Mouse (Mus musculus) adrenal gland, adult 18-20 months (tissue): ENCODE measurements around the gene Gcnt4. TPM values are rescaled to one million over a fixed set of nuclear protein-coding genes. Genes with fewer than 3 reads are reported as not detected.
"Not testable (repeated sequence)": the region's sequence is repeated elsewhere in the genome, so short reads cannot be mapped to it uniquely, and the experiment has no call there.

Experiments
- DNase-seq, 2 experiments: peaks; one replicate each; pipeline ENCODE4 v3.0.0; 2021 to 2022; ENCODE audit warnings: low spot score in 2 of 2
- long read RNA-seq, 2 experiments: library from polyadenylated mRNA; stranded (forward); transcript quantifications; one replicate each; pipeline ENCODE4 v2.0.0; 2021
- total RNA-seq, 2 experiments: library from RNA; stranded (reverse); gene quantifications; 1 replicate in 1 of 2; 2 replicates in 1 of 2; pipeline ENCODE4 v1.2.3; 2021

Gene Gcnt4
- under 1 TPM; 0.10 to 0.66 TPM for total RNA-seq
- long read RNA-seq, experiment 1: 0 reads
- long read RNA-seq, experiment 2: 0 reads

GRCm38 (mm10) chr13:96923999-96924961 lies at the start of gene Gcnt4:
TSS of gene Gcnt4 (plus strand) at chr13:96924689.
- peak; percentile 32 to 53 for DNase-seq

DNA sequence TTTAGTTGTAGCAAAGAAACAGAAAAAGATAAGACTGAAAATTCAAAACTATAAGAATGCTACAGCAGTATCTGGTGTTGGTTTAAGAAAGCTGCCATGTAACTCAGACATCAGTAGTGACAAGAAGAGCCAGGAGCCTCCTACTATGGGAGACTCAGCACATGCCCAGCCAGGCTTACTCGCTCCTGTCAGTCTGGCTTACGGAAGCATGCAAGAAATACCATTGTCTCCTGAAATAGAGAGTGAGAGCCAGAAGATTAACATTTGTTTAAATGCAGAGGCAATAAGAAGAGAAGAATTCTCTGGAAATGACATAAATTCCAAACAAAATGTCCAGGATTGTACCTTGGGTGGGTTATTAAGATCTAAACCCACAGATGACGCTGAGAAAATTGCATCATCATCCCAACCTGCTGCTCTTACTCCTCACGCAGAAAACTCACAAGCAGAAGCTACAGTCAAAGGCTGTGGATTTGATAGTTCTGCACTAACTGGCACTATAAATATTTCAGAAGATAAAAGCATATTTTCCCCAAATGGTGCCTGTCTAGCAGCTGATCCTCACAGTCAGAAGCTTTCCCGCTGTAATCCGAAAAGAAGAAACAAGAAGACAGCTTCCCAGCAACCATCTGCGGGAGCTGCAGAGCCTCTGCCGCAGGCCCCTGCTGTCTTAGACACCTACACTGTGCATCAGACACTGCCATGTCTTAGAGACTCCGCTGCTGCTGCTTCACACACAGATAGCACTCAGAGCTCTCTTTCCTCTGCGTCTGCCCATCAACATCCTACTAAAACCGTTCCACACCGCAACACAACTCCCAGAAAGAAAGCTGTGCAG lies 46.0 kb upstream of the Gcnt4 start:
- no peak for DNase-seq

GRCm38 (mm10) chr13:96884534-96884933 lies 40.0 kb upstream of the Gcnt4 start:
- no peak for DNase-seq

DNA sequence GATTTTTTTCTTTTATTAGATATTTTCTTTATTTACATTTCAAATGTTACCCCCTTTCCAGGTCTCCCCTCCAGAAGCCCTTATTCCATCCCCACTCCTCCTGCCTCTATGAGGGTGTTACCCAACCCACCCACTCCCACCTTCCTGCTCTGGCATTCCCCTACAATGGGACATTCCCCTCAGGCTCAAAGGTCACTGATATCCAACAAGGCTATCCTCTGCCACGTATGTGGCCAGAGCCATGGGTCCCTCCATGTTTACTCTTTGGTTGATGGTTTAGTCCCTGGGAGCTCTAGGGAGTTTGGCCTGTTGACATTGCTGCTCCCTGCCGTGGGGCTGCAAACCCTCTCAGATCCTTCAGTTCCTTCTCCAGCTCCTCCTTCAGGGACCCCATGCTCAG lies 34.5 kb upstream of the Gcnt4 start:
- no peak for DNase-seq

DNA sequence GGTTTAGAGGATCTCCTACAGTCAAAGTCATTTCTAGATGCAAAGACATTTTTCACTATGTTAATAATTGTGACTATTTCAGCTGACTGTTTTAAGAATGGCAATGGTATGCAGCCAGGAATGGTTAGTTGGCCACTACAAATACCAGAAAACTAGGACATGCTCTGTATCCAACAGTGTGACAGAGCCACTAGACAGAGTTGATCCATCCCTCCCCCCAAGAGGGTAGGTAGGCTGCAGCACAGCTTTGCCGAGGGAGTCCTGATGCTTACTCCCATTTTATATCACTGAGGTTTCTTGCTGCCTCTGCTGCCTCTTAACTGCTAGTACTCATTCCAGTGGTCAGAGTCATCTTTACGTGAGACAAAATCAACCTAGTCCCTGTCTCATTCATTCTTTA lies 29.3 kb upstream of the Gcnt4 start:
- DNase-seq: no peak

GRCm38 (mm10) chr13:96906717-96907116 lies 17.8 kb upstream of the Gcnt4 start:
- DNase-seq: peak in 1 of 2 experiments; percentile 22

DNA sequence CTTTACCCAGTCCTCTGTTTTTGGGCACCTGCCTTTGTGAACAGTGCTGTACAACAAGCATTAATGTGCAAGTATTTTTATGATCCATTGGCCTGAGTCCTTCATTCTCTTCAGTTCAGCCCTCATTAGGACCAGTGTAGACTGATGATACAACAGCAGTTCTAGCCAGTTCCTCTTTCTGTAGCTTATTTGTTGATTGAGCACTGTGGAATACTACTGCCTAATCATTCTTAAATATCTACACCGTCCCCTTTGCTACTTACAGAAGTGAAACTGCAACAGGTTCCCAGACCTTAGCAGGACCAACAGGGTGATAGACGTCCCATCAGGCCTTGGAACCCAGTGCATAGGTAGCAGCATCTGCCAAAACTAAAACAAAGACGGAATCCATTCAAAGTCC lies 13.3 kb upstream of the Gcnt4 start:
- no peak for DNase-seq

GRCm38 (mm10) chr13:96923134-96923533 lies 1.4 kb upstream of the Gcnt4 start:
- not testable (repeated sequence) for DNase-seq

GRCm38 (mm10) chr13:96924985-96925745 lies 676 bp downstream of the Gcnt4 start:
- DNase-seq: peak in 1 of 2 experiments; percentile 19

GRCm38 (mm10) chr13:96925991-96926725 lies 1.7 kb downstream of the Gcnt4 start:
- DNase-seq: no peak

DNA sequence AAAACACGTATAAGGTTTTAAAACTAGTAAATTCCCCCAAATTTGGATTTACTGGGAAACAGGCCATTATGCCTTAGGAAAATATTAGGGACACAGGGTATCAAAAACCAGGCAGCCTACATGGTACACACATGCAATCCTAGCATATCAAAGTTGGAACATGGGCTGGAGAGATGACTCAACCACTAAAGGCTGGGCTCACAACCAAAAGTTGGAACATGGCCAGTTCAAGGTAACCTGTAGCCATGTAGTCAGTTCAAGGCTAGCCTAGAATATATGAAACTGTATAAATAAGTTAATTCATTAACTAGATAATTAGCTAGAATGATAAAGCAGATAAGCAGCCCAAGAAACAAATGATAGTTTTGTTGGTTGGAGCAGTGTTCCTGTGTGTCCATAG lies 3.3 kb downstream of the Gcnt4 start:
- no peak for DNase-seq

- DNase-seq: no peak
These were observed 4.0 kb downstream of the Gcnt4 start for GRCm38 (mm10) chr13:96928432-96929039.

- DNase-seq: no peak
These were observed 8.3 kb downstream of the Gcnt4 start for GRCm38 (mm10) chr13:96932745-96933144.

GRCm38 (mm10) chr13:96933367-96933766 lies 8.9 kb downstream of the Gcnt4 start:
- no peak for DNase-seq

- DNase-seq: no peak
These were observed 11.8 kb downstream of the Gcnt4 start for GRCm38 (mm10) chr13:96936173-96936777.

DNA sequence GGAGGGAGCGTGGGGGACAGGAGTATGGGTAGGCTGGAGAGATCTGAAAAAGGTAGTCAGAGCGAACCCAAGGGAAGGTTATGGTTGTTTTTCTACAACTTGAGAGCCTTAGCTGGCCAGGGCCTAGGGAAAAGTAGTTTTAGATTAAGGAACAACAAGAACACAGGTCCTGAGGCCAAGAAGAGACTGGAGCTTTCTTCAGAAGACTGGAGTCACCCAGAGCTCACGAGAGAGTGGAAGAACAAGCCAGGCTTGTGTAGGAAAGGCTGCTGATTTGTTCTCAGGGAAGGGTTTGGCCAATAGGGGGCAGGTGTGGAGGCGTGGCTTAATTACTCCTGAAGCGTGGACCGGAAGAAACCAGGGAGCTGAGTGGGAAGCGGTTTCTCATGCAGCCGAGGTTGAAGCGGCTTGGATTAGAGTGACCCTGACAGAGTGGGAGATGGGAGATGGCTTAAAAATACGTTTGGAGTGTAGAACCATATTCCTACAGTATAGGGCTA lies 12.6 kb downstream of the Gcnt4 start:
- no peak for DNase-seq

- no peak for DNase-seq
These were observed 15.2 kb downstream of the Gcnt4 start for GRCm38 (mm10) chr13:96939680-96940079.

DNA sequence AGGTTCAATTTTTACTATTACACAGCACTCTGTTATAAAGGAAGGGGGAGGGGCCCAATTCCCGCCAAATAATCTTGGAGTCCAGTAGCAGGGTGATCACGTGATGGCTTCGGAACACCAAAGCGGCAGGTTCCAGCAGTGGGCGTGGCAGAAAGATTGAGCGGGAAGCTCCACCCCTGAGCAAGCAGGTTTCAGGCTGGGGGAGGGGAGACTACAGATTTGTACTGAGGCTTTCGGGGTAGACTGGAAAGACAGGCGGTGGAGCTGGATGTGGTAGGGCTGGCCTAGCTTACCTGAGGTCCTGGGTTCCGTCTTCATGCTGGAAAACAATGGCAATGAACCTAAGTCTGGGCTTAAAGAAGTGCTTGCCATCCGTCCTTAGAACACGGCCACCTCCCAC lies 17.0 kb downstream of the Gcnt4 start:
- not testable (repeated sequence) for DNase-seq

DNA sequence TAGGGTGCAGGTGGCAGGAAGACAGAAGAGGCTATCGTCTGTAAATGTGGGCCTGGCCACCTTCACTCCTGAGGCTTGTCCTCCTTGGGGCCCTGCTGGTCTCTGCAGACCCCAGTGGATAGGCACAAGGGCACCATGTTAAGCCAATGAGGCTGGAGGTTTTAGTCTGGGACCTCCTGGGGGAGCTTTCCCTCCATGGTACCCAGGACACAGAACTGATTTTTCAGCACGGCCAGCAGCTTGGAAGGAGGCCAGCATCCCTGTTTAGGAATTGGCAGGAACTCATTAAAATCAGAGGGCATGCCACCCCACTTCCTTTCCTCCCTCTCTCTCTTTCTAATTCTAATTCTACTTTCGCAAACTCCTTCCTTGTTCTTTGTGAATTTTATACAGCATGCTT lies 19.1 kb downstream of the Gcnt4 start:
- no peak for DNase-seq
